Mouse (Mus musculus) midbrain, embryonic 15.5 days (tissue): ENCODE measurements around the gene Atl2. TPM values are rescaled to one million over a fixed set of nuclear protein-coding genes. Genes with fewer than 3 reads are reported as not detected.

ENCODE experiments used
- ATAC-seq: fragments of 200-750 bp; cut with Nextera tagmentation; replicated peaks from 2 replicates; pipeline ENCODE4 v1.8.0; 2017; ENCODE audit warnings: moderate TSS enrichment
- H3K27ac ChIP-seq: fragments of 300-500 bp; sonication (generic); 2 replicates; pipeline ENCODE4 v1.5.1; 2015; ENCODE audit warnings: mild to moderate bottlenecking, inconsistent platforms
- H3K27me3 ChIP-seq: fragments of 300-500 bp; sonication (generic); replicated peaks from 2 replicates; pipeline ENCODE4 v1.6.1; 2015; ENCODE audit warnings: inconsistent platforms
- H3K36me3 ChIP-seq: fragments of 300-500 bp; sonication (generic); replicated peaks from 2 replicates; pipeline ENCODE4 v1.6.1; 2015; ENCODE audit warnings: inconsistent platforms
- H3K4me1 ChIP-seq: fragments of 300-500 bp; sonication (generic); 2 replicates; pipeline ENCODE4 v1.6.1; 2015; ENCODE audit warnings: inconsistent platforms
- H3K4me2 ChIP-seq: fragments of 300-500 bp; sonication (generic); 2 replicates; pipeline ENCODE4 v1.6.1; 2015; ENCODE audit warnings: inconsistent platforms, mild to moderate bottlenecking, moderate library complexity
- H3K4me3 ChIP-seq: fragments of 300-500 bp; sonication (generic); 2 replicates; pipeline ENCODE4 v1.5.1; 2015; ENCODE audit warnings: mild to moderate bottlenecking, inconsistent platforms
- H3K9ac ChIP-seq: fragments of 300-500 bp; sonication (generic); 2 replicates; pipeline ENCODE4 v1.6.1; 2015; ENCODE audit warnings: mild to moderate bottlenecking, inconsistent platforms
- H3K9me3 ChIP-seq: fragments of 300-500 bp; sonication (generic); 2 replicates; pipeline ENCODE4 v1.6.1; 2016; ENCODE audit warnings: inconsistent platforms
- WGBS: fragments of 180-500 bp; shearing (Covaris S2); methylation state at CpG from one replicate; pipeline ENCODE4 v1.1.7; 2015; ENCODE audit warnings: mixed read lengths; 5-methylcytosine and 5-hydroxymethylcytosine counted together
- polyA plus RNA-seq: library from polyadenylated mRNA; unstranded; fragments of >200 nt; fragmentation: Nextera tagmentation; extraction: Ambion mirVana; gene quantifications from 2 replicates; pipeline ENCODE4 v1.2.1, GENCODE M21; 2015

Atl2 gene
- 32.7 and 35.7 TPM in 2 replicates for polyA plus RNA-seq

- under 1% methylated on average over 51 of the region's 51 CpGs for whole genome bisulfite sequencing
- Histone ChIP-seq H3K4me1 (peaks cover 22% of the 10 kb centered on the region), H3K9me3 (no peaks in the 10 kb centered on the region), H3K9ac (peak within 1 kb of the TSS; percentile 83), H3K27me3 (peaks cover 11% of the 10 kb centered on the region; the same call in 1 of the 2 replicates), H3K36me3 (no peaks in the 10 kb centered on the region), H3K27ac (peak within 1 kb of the TSS; percentile 89), H3K4me3 (peak within 1 kb of the TSS; percentile 82), H3K4me2 (peak within 1 kb of the TSS; percentile 81)
- ATAC-seq = peak; percentile 93
Measured at GRCm38 (mm10) chr17:79895911-79896423, at the start of gene Atl2. Atl2 (minus strand) TSS chr17:79896123.

- Histone ChIP-seq H3K36me3 (no peaks in the 10 kb centered on the region), H3K9ac (no peak overlapping the region), H3K27me3 (no peaks in the 10 kb centered on the region), H3K27ac (no peak overlapping the region), H3K4me2 (no peak overlapping the region), H3K4me1 (peaks cover 5% of the 10 kb centered on the region; the same call in 1 of the 2 replicates), H3K9me3 (no peaks in the 10 kb centered on the region), H3K4me3 (no peak overlapping the region)
- 85% methylated on average over 6 of the region's 6 CpGs for WGBS
- ATAC-seq = no peak
Measured at GRCm38 (mm10) chr17:79944851-79945250, 48.9 kb upstream of the Atl2 start.

GRCm38 (mm10) chr17:79942418-79942817, 46.5 kb upstream of the Atl2 start:
- 79% methylated on average over 5 of the region's 5 CpGs for WGBS
- Histone ChIP-seq H3K9ac (no peak overlapping the region), H3K4me3 (no peak overlapping the region), H3K27me3 (no peaks in the 10 kb centered on the region), H3K4me1 (no peaks in the 10 kb centered on the region; the same call in 1 of the 2 replicates), H3K9me3 (no peaks in the 10 kb centered on the region), H3K4me2 (no peak overlapping the region), H3K36me3 (no peaks in the 10 kb centered on the region), H3K27ac (no peak overlapping the region)
- ATAC-seq = no peak

GRCm38 (mm10) chr17:79939133-79939532, 43.2 kb upstream of the Atl2 start:
- no peak overlapping the region for H3K4me2 ChIP-seq
- H3K9me3 ChIP-seq = no peaks in the 10 kb centered on the region
- 82% methylated on average over 3 of the region's 3 CpGs for WGBS
- ATAC-seq = no peak
- H3K4me1 ChIP-seq = no peaks in the 10 kb centered on the region; the same call in 1 of the 2 replicates
- H3K4me3 ChIP-seq = no peak overlapping the region
- no peaks in the 10 kb centered on the region for H3K27me3 ChIP-seq
- no peaks in the 10 kb centered on the region for H3K36me3 ChIP-seq
- H3K27ac ChIP-seq = no peak overlapping the region
- H3K9ac ChIP-seq = no peak overlapping the region

GRCm38 (mm10) chr17:79937921-79938601, 42.1 kb upstream of the Atl2 start:
- H3K36me3 ChIP-seq = no peaks in the 10 kb centered on the region
- no peak overlapping the region for H3K9ac ChIP-seq
- no peak overlapping the region for H3K4me3 ChIP-seq
- no peak overlapping the region for H3K27ac ChIP-seq
- H3K4me2 ChIP-seq = no peak overlapping the region
- no peak for ATAC-seq
- no peaks in the 10 kb centered on the region for H3K27me3 ChIP-seq
- H3K4me1 ChIP-seq = no peaks in the 10 kb centered on the region
- no peaks in the 10 kb centered on the region for H3K9me3 ChIP-seq
- 86% methylated on average over 10 of the region's 10 CpGs for WGBS

- no peak overlapping the region for H3K4me2 ChIP-seq
- no peaks in the 10 kb centered on the region for H3K27me3 ChIP-seq
- no peak overlapping the region for H3K9ac ChIP-seq
- no peaks in the 10 kb centered on the region for H3K9me3 ChIP-seq
- no peak overlapping the region for H3K27ac ChIP-seq
- no peaks in the 10 kb centered on the region for H3K4me1 ChIP-seq
- no peak overlapping the region for H3K4me3 ChIP-seq
- H3K36me3 ChIP-seq = no peaks in the 10 kb centered on the region
- ATAC-seq = no peak
- 93% methylated on average over 15 of the region's 15 CpGs for WGBS
Measured at GRCm38 (mm10) chr17:79934370-79934769, 38.4 kb upstream of the Atl2 start.

- Histone ChIP-seq H3K4me3 (no peak overlapping the region), H3K27ac (no peak overlapping the region), H3K4me1 (no peaks in the 10 kb centered on the region), H3K27me3 (no peaks in the 10 kb centered on the region), H3K9ac (no peak overlapping the region), H3K36me3 (no peaks in the 10 kb centered on the region), H3K4me2 (no peak overlapping the region), H3K9me3 (no peaks in the 10 kb centered on the region)
- ATAC-seq = no peak
- WGBS = 54% methylated on average over 5 of the region's 5 CpGs
Measured at GRCm38 (mm10) chr17:79932676-79933278, 36.9 kb upstream of the Atl2 start.

GRCm38 (mm10) chr17:79927110-79927509, 31.2 kb upstream of the Atl2 start:
- Histone ChIP-seq H3K9me3 (no peaks in the 10 kb centered on the region), H3K4me2 (no peak overlapping the region), H3K9ac (no peak overlapping the region), H3K36me3 (no peaks in the 10 kb centered on the region), H3K4me3 (no peak overlapping the region), H3K4me1 (no peaks in the 10 kb centered on the region), H3K27me3 (no peaks in the 10 kb centered on the region), H3K27ac (no peak overlapping the region)
- WGBS = 91% methylated on average over 2 of the region's 2 CpGs
- ATAC-seq = no peak

GRCm38 (mm10) chr17:79926486-79926885, 30.6 kb upstream of the Atl2 start:
- Histone ChIP-seq H3K36me3 (no peaks in the 10 kb centered on the region), H3K4me2 (no peak overlapping the region), H3K4me1 (no peaks in the 10 kb centered on the region), H3K9me3 (no peaks in the 10 kb centered on the region), H3K27ac (no peak overlapping the region), H3K4me3 (no peak overlapping the region), H3K9ac (no peak overlapping the region), H3K27me3 (no peaks in the 10 kb centered on the region)
- 76% methylated on average over 3 of the region's 3 CpGs for WGBS
- no peak for ATAC-seq

- Histone ChIP-seq H3K36me3 (no peaks in the 10 kb centered on the region), H3K27ac (no peak overlapping the region), H3K4me2 (no peak overlapping the region), H3K4me3 (no peak overlapping the region), H3K4me1 (no peaks in the 10 kb centered on the region), H3K9me3 (no peaks in the 10 kb centered on the region), H3K9ac (no peak overlapping the region), H3K27me3 (no peaks in the 10 kb centered on the region)
- WGBS = 93% methylated on average over 11 of the region's 11 CpGs
- no peak for ATAC-seq
Measured at GRCm38 (mm10) chr17:79925865-79926421, 30.0 kb upstream of the Atl2 start.

GRCm38 (mm10) chr17:79920355-79920754, 24.4 kb upstream of the Atl2 start:
- no peaks in the 10 kb centered on the region for H3K4me1 ChIP-seq
- H3K4me3 ChIP-seq = no peak overlapping the region
- no peak overlapping the region for H3K9ac ChIP-seq
- no peaks in the 10 kb centered on the region for H3K36me3 ChIP-seq
- H3K27me3 ChIP-seq = no peaks in the 10 kb centered on the region
- no peak overlapping the region for H3K4me2 ChIP-seq
- no peak for ATAC-seq
- no peaks in the 10 kb centered on the region for H3K9me3 ChIP-seq
- 90% methylated on average over 2 of the region's 2 CpGs for WGBS
- no peak overlapping the region for H3K27ac ChIP-seq

- Histone ChIP-seq H3K4me1 (no peaks in the 10 kb centered on the region), H3K9me3 (no peaks in the 10 kb centered on the region), H3K27me3 (no peaks in the 10 kb centered on the region), H3K4me3 (no peak overlapping the region), H3K36me3 (no peaks in the 10 kb centered on the region), H3K4me2 (no peak overlapping the region), H3K27ac (no peak overlapping the region), H3K9ac (no peak overlapping the region)
- 59% methylated on average over 15 of the region's 15 CpGs for whole genome bisulfite sequencing
- ATAC-seq = peak; percentile 48; the same call in 1 of the 2 replicates
Measured at GRCm38 (mm10) chr17:79919566-79920350, 23.8 kb upstream of the Atl2 start.
